Mouse (Mus musculus) forebrain, embryonic 12.5 days (tissue): ENCODE results near the gene Fas. TPM values are rescaled to one million over a fixed set of nuclear protein-coding genes. Genes with fewer than 3 reads are reported as not detected.

ENCODE experiments used
- ATAC-seq: fragments of 200-750 bp; cut with Nextera tagmentation; 2 replicates; pipeline ENCODE4 v1.8.0; 2017; ENCODE audit warnings: moderate TSS enrichment; ENCODE audit not compliant: low FRiP score
- H3K27ac ChIP-seq: fragments of 300-500 bp; sonication (generic); 2 replicates; pipeline ENCODE4 v1.5.1; 2016; ENCODE audit warnings: mild to moderate bottlenecking
- H3K27me3 ChIP-seq: fragments of 300-500 bp; sonication (generic); 2 replicates; pipeline ENCODE4 v1.6.1; 2016; ENCODE audit warnings: mild to moderate bottlenecking
- H3K36me3 ChIP-seq: fragments of 300-500 bp; sonication (generic); replicated peaks from 2 replicates; pipeline ENCODE4 v1.6.1; 2016; ENCODE audit warnings: mild to moderate bottlenecking
- H3K4me1 ChIP-seq: fragments of 300-500 bp; sonication (generic); 2 replicates; pipeline ENCODE4 v1.6.1; 2016
- H3K4me2 ChIP-seq: fragments of 300-500 bp; sonication (generic); 2 replicates; pipeline ENCODE4 v1.6.1; 2016; ENCODE audit warnings: mild to moderate bottlenecking, moderate library complexity
- H3K4me3 ChIP-seq: fragments of 300-500 bp; sonication (generic); replicated peaks from 2 replicates; pipeline ENCODE4 v1.5.1; 2016; ENCODE audit warnings: mild to moderate bottlenecking
- H3K9ac ChIP-seq: fragments of 300-500 bp; sonication (generic); 2 replicates; pipeline ENCODE4 v1.6.1; 2016; ENCODE audit warnings: mild to moderate bottlenecking
- H3K9me3 ChIP-seq: fragments of 300-500 bp; sonication (generic); 2 replicates; pipeline ENCODE4 v1.6.1; 2016
- WGBS: fragments of 180-500 bp; shearing (Covaris S2); methylation state at CpG from one replicate; pipeline ENCODE4 v1.1.7; 2016; 5-methylcytosine and 5-hydroxymethylcytosine counted together
- polyA plus RNA-seq: library from polyadenylated mRNA; unstranded; fragments of >200 nt; fragmentation: Nextera tagmentation; extraction: Ambion mirVana; gene quantifications from 2 replicates; pipeline ENCODE4 v1.2.1, GENCODE M21; 2016

The Fas gene
- polyA plus RNA-seq, 1 experiment from 2014 or later: 0.55 TPM

GRCm38 (mm10) chr19:34312151-34312728, 21.8 kb downstream of the Fas start:
- Histone ChIP-seq H3K4me2 (no peak overlapping the region), H3K9me3 (no peaks in the 10 kb centered on the region), H3K4me3 (no peak overlapping the region), H3K9ac (no peak overlapping the region), H3K27me3 (no peaks in the 10 kb centered on the region), H3K4me1 (no peaks in the 10 kb centered on the region), H3K27ac (no peak overlapping the region), H3K36me3 (no peaks in the 10 kb centered on the region)
- ATAC-seq: no peak
- 55% methylated on average over 5 of the region's 5 CpGs for WGBS

GRCm38 (mm10) chr19:34328051-34328450, 37.6 kb downstream of the Fas start:
- no peaks in the 10 kb centered on the region for H3K9me3 ChIP-seq
- no peak for ATAC-seq
- no peak overlapping the region for H3K4me3 ChIP-seq
- H3K27me3 ChIP-seq: no peaks in the 10 kb centered on the region
- H3K9ac ChIP-seq: no peak overlapping the region
- 61% methylated on average over 3 of the region's 3 CpGs for WGBS
- no peak overlapping the region for H3K27ac ChIP-seq
- H3K4me1 ChIP-seq: no peaks in the 10 kb centered on the region
- no peaks in the 10 kb centered on the region for H3K36me3 ChIP-seq
- H3K4me2 ChIP-seq: no peak overlapping the region

- Histone ChIP-seq H3K4me3 (no peak overlapping the region), H3K27me3 (no peaks in the 10 kb centered on the region), H3K4me1 (no peaks in the 10 kb centered on the region), H3K36me3 (no peaks in the 10 kb centered on the region), H3K9me3 (no peaks in the 10 kb centered on the region), H3K9ac (no peak overlapping the region), H3K27ac (no peak overlapping the region), H3K4me2 (no peak overlapping the region)
- ATAC-seq: no peak
- 5% methylated on average over 2 of the region's 2 CpGs for WGBS
Observed at GRCm38 (mm10) chr19:34334300-34334699, 43.8 kb downstream of the Fas start.

GRCm38 (mm10) chr19:34344702-34345101, 54.2 kb downstream of the Fas start:
- no peaks in the 10 kb centered on the region for H3K4me1 ChIP-seq
- ATAC-seq: no peak
- H3K4me3 ChIP-seq: no peak overlapping the region
- H3K9ac ChIP-seq: no peak overlapping the region
- no peaks in the 10 kb centered on the region for H3K27me3 ChIP-seq
- H3K27ac ChIP-seq: no peak overlapping the region
- H3K9me3 ChIP-seq: no peaks in the 10 kb centered on the region
- WGBS: 79% methylated on average over 2 of the region's 2 CpGs
- H3K36me3 ChIP-seq: no peaks in the 10 kb centered on the region
- no peak overlapping the region for H3K4me2 ChIP-seq

GRCm38 (mm10) chr19:34345616-34346267, 55.3 kb downstream of the Fas start:
- no peaks in the 10 kb centered on the region for H3K9me3 ChIP-seq
- no peaks in the 10 kb centered on the region for H3K4me1 ChIP-seq
- H3K9ac ChIP-seq: no peak overlapping the region
- 0 out of 2 replicates have a peak overlapping the region, but pooled peaks have one; percentile 19 for H3K27ac ChIP-seq
- WGBS: 48% methylated on average over 8 of the region's 8 CpGs
- no peak for ATAC-seq
- no peaks in the 10 kb centered on the region for H3K36me3 ChIP-seq
- no peaks in the 10 kb centered on the region for H3K27me3 ChIP-seq
- no peak overlapping the region for H3K4me2 ChIP-seq
- no peak overlapping the region for H3K4me3 ChIP-seq

GRCm38 (mm10) chr19:34353291-34353805, 62.9 kb downstream of the Fas start:
- no peak overlapping the region for H3K9ac ChIP-seq
- ATAC-seq: no peak
- 44% methylated on average over 3 of the region's 3 CpGs for WGBS
- no peak overlapping the region for H3K4me3 ChIP-seq
- H3K4me1 ChIP-seq: no peaks in the 10 kb centered on the region
- no peak overlapping the region for H3K27ac ChIP-seq
- no peaks in the 10 kb centered on the region for H3K27me3 ChIP-seq
- H3K4me2 ChIP-seq: no peak overlapping the region
- H3K9me3 ChIP-seq: no peaks in the 10 kb centered on the region
- no peaks in the 10 kb centered on the region for H3K36me3 ChIP-seq

GRCm38 (mm10) chr19:34362639-34363038, 72.2 kb downstream of the Fas start:
- Histone ChIP-seq H3K9ac (no peak overlapping the region), H3K4me2 (no peak overlapping the region), H3K4me3 (no peak overlapping the region), H3K27me3 (no peaks in the 10 kb centered on the region), H3K36me3 (no peaks in the 10 kb centered on the region), H3K4me1 (no peaks in the 10 kb centered on the region), H3K27ac (no peak overlapping the region), H3K9me3 (no peaks in the 10 kb centered on the region)
- 90% methylated on average over 1 of the region's 1 CpGs for WGBS
- ATAC-seq: no peak

- Histone ChIP-seq H3K4me3 (no peak overlapping the region), H3K9me3 (no peaks in the 10 kb centered on the region), H3K4me1 (no peaks in the 10 kb centered on the region), H3K36me3 (no peaks in the 10 kb centered on the region), H3K4me2 (no peak overlapping the region), H3K9ac (no peak overlapping the region), H3K27me3 (no peaks in the 10 kb centered on the region), H3K27ac (no peak overlapping the region)
- no peak for ATAC-seq
- WGBS: 50% methylated on average over 1 of the region's 1 CpGs
Observed at GRCm38 (mm10) chr19:34369551-34369950, 79.1 kb downstream of the Fas start.

GRCm38 (mm10) chr19:34370397-34370796, 79.9 kb downstream of the Fas start:
- Histone ChIP-seq H3K4me2 (no peak overlapping the region), H3K4me1 (no peaks in the 10 kb centered on the region), H3K27ac (no peak overlapping the region), H3K9me3 (no peaks in the 10 kb centered on the region), H3K27me3 (no peaks in the 10 kb centered on the region), H3K36me3 (no peaks in the 10 kb centered on the region), H3K4me3 (no peak overlapping the region), H3K9ac (no peak overlapping the region)
- no peak for ATAC-seq
- whole genome bisulfite sequencing: 68% methylated on average over 3 of the region's 3 CpGs

Other genes starting within 250 kb of the Fas start
- gene Lipn, start 223.3 kb upstream of the Fas start, polyA plus RNA-seq: not detected in 2 replicates
- gene Lipm, start 189.7 kb upstream of the Fas start, polyA plus RNA-seq: 0.12 TPM in 1 of 2 replicates, not detected in the other
- not detected in 2 replicates for gene Ankrd22, start 124.6 kb upstream of the Fas start, polyA plus RNA-seq
- 2.5 and 3.2 TPM in 2 replicates for gene Stambpl1, start 98.4 kb upstream of the Fas start, polyA plus RNA-seq
- gene Acta2, start 35.1 kb upstream of the Fas start, polyA plus RNA-seq: 22.7 and 43.7 TPM in 2 replicates
- 1.9 and 2.3 TPM in 2 replicates for gene Ch25h, start 184.5 kb downstream of the Fas start, polyA plus RNA-seq
- 16.1 and 16.8 TPM in 2 replicates for gene Lipa, start 236.8 kb downstream of the Fas start, polyA plus RNA-seq